Mouse (Mus musculus) forebrain, postnatal 0 days (tissue): ENCODE measurements at regions not wholly inside any gene's neighbourhood (a gene's known extent, or its start where the extent isn't known, plus 50 kb on each side); places are given as distances from the start of the nearest gene placed in this dataset.

Experiments
- ATAC-seq: fragments of 200-750 bp; cut with Nextera tagmentation; 2 replicates; pipeline ENCODE4 v1.8.0; 2017; ENCODE audit warnings: mild to moderate bottlenecking, moderate library complexity
- DNase-seq: peaks from one replicate; pipeline ENCODE4 v3.0.0-alpha.2; 2015
- H3K27ac ChIP-seq: fragments of 300-500 bp; sonication (generic); 2 replicates; pipeline ENCODE4 v1.5.1; 2014; ENCODE audit warnings: low read depth, mild to moderate bottlenecking, antibody characterized with exemption, low read length, moderate library complexity, mixed read lengths
- H3K27me3 ChIP-seq: fragments of 300-500 bp; sonication (generic); 2 replicates; pipeline ENCODE4 v1.6.1; 2014; ENCODE audit warnings: mild to moderate bottlenecking, low read length, mixed read lengths; ENCODE audit not compliant: insufficient read depth
- H3K36me3 ChIP-seq: fragments of 300-500 bp; sonication (generic); 2 replicates; pipeline ENCODE4 v1.6.1; 2014; ENCODE audit warnings: mild to moderate bottlenecking, moderate library complexity; ENCODE audit not compliant: insufficient read depth
- H3K4me1 ChIP-seq: fragments of 300-500 bp; sonication (generic); 2 replicates; pipeline ENCODE4 v1.6.1; 2014; ENCODE audit warnings: antibody characterized with exemption; ENCODE audit not compliant: insufficient read depth
- H3K4me2 ChIP-seq: fragments of 300-500 bp; sonication (generic); 2 replicates; pipeline ENCODE4 v1.6.1; 2014; ENCODE audit warnings: low read depth, mild to moderate bottlenecking, moderate library complexity
- H3K4me3 ChIP-seq: fragments of 300-500 bp; sonication (generic); 2 replicates; pipeline ENCODE4 v1.5.1; 2014; ENCODE audit warnings: low read depth, low read length, mixed read lengths
- H3K9ac ChIP-seq: fragments of 300-500 bp; sonication (generic); 2 replicates; pipeline ENCODE4 v1.6.1; 2014; ENCODE audit warnings: mild to moderate bottlenecking
- H3K9me3 ChIP-seq: fragments of 300-500 bp; sonication (generic); 2 replicates; pipeline ENCODE4 v1.6.1; 2016; ENCODE audit warnings: low read length
- CTCF ChIP-seq: sonication (generic); IDR thresholded peaks from 2 replicates; pipeline ENCODE4 v1.5.1; 2016; ENCODE audit warnings: antibody characterized with exemption, control low read depth, low read depth
- WGBS: fragments of 180-500 bp; shearing (Covaris S2); extraction: QIAGEN DNeasy Blood & Tissue Kit; methylation state at CpG from one replicate; pipeline ENCODE4 v1.1.7; 2014; 5-methylcytosine and 5-hydroxymethylcytosine counted together

GRCm38 (mm10) chr12:39697182-39697581, 340.6 kb downstream of the Arl4a start:
- Histone ChIP-seq H3K9me3 (no peaks in the 10 kb centered on the region), H3K27me3 (no peaks in the 10 kb centered on the region), H3K4me2 (no peak overlapping the region), H3K4me3 (no peak overlapping the region), H3K27ac (no peak overlapping the region), H3K9ac (no peak overlapping the region), H3K36me3 (no peaks in the 10 kb centered on the region), H3K4me1 (no peaks in the 10 kb centered on the region)
- ATAC-seq, result no peak
- WGBS, result 79% methylated on average over 3 of the region's 3 CpGs
- TF ChIP-seq CTCF, result no peak
- DNase-seq, result no peak

DNA sequence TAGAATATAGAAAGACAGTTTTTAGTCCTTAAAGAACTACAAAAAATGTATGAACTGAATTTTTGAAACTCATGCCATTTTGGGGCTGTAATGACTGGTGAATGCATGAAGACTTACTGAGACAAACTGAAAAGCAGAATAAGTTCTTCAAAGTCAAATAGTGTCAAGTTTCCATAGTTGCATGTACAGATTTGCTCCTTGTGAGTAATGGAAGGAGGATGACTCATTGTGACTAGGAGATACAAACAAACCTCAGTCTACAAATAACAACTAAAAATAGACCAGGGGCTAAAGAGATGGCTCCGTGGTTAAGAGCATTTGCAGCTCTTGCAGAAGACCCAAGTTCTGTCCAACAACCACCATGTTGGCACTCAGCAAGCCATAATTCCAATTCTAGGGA, 342.5 kb downstream of the Arl4a start:
- no peak overlapping the region for H3K4me3 ChIP-seq
- H3K27me3 ChIP-seq, result no peaks in the 10 kb centered on the region
- H3K36me3 ChIP-seq, result no peaks in the 10 kb centered on the region
- no peak for DNase-seq
- no peak for ATAC-seq
- no peak overlapping the region for H3K4me2 ChIP-seq
- H3K4me1 ChIP-seq, result no peaks in the 10 kb centered on the region
- TF ChIP-seq CTCF, result no peak
- H3K27ac ChIP-seq, result no peak overlapping the region
- H3K9ac ChIP-seq, result no peak overlapping the region
- H3K9me3 ChIP-seq, result no peaks in the 10 kb centered on the region
- 80% methylated on average over 1 of the region's 1 CpGs for WGBS

DNA sequence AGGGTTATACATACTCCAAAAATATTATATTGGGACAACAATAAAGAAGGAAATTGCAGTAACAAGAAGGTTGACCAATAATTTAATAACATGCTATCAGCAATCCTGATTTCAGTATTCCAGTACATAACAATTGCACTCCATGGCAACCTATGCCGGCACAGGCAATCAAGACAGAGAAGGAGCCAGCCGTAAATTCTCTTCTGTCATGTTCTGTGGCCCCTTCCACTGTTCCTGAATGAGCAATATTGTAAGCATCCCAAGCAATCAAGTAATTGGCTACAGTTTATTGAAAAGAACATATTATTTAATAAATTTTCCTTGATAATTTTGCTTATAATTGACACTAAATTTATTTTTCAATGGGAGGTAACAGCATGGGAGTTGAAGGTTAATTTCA, 345.8 kb downstream of the Arl4a start:
- no peak overlapping the region for H3K4me3 ChIP-seq
- WGBS, result 59% methylated on average over 2 of the region's 2 CpGs
- ATAC-seq, result no peak
- no peaks in the 10 kb centered on the region for H3K27me3 ChIP-seq
- H3K4me1 ChIP-seq, result no peaks in the 10 kb centered on the region
- H3K9ac ChIP-seq, result no peak overlapping the region
- DNase-seq, result no peak
- H3K36me3 ChIP-seq, result no peaks in the 10 kb centered on the region
- H3K9me3 ChIP-seq, result no peaks in the 10 kb centered on the region
- H3K27ac ChIP-seq, result no peak overlapping the region
- no peak for TF ChIP-seq CTCF
- H3K4me2 ChIP-seq, result no peak overlapping the region

- DNase-seq (peak; percentile 42), ATAC-seq (peak; percentile 86)
- no peak overlapping the region for H3K4me2 ChIP-seq
Observed at GRCm38 (mm10) chr12:39685399-39685798, 352.4 kb downstream of the Arl4a start.

DNA sequence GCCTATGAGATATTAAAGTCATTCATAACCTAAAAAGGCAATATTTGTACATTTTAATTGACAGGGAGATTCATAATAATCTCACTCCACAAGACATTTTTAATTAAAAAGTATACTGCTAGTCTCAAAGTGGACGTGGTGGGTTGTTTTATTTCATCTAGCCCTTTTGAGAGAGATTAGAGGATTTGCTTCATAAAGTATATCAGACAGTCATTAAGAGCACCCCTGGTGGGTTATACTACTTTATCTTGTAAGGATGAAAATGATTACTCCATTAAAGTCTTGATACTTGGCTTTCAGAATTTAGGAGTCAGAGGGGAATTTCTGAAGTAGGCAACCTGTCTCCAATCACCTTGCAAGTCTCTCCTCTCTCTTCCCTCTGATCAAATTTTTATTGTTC, 355.7 kb downstream of the Arl4a start:
- H3K4me1 ChIP-seq, result no peaks in the 10 kb centered on the region
- H3K27ac ChIP-seq, result no peak overlapping the region
- WGBS, result 67% methylated on average over 1 of the region's 1 CpGs
- no peak for TF ChIP-seq CTCF
- no peak overlapping the region for H3K4me3 ChIP-seq
- no peak overlapping the region for H3K9ac ChIP-seq
- H3K9me3 ChIP-seq, result no peaks in the 10 kb centered on the region
- H3K27me3 ChIP-seq, result no peaks in the 10 kb centered on the region
- H3K36me3 ChIP-seq, result no peaks in the 10 kb centered on the region
- DNase-seq (no peak), ATAC-seq (no peak)
- no peak overlapping the region for H3K4me2 ChIP-seq

More at GRCm38 (mm10) chr12:39685399-39685798, 352.4 kb downstream of the Arl4a start:
- no peaks in the 10 kb centered on the region for H3K9me3 ChIP-seq
- H3K27me3 ChIP-seq, result no peaks in the 10 kb centered on the region
- no peaks in the 10 kb centered on the region for H3K36me3 ChIP-seq
- H3K9ac ChIP-seq, result no peak overlapping the region
- H3K4me1 ChIP-seq, result no peaks in the 10 kb centered on the region
- no peak overlapping the region for H3K27ac ChIP-seq
- H3K4me3 ChIP-seq, result no peak overlapping the region
- no peak for TF ChIP-seq CTCF

DNA sequence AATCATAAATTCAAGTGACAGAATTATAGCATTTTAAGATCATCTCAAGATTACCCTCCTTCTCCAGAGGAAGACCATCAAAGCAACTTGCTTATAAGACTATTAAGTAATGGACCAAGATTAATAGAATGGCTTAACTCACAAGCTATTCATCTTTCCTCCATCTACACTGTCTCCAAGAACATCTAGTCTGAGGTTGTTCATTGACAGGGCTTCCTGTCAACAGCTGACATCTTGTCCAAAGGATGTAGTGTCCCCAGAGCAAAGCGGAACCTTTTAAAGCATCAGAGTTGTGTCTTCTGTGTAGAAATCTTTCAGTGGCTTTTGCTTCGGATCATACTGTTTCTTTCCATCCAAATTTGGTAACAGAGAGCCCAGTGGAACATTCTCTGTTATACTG, 362.2 kb downstream of the Arl4a start:
- Histone ChIP-seq H3K9me3 (no peaks in the 10 kb centered on the region), H3K9ac (no peak overlapping the region), H3K27me3 (no peaks in the 10 kb centered on the region), H3K4me1 (no peaks in the 10 kb centered on the region), H3K36me3 (no peaks in the 10 kb centered on the region), H3K4me3 (no peak overlapping the region), H3K27ac (no peak overlapping the region), H3K4me2 (no peak overlapping the region)
- DNase-seq (no peak), ATAC-seq (no peak)
- 89% methylated on average over 2 of the region's 2 CpGs for WGBS
- no peak for TF ChIP-seq CTCF

- no peaks in the 10 kb centered on the region for H3K27me3 ChIP-seq
- no peak for TF ChIP-seq CTCF
- DNase-seq (no peak), ATAC-seq (no peak)
- no peaks in the 10 kb centered on the region for H3K9me3 ChIP-seq
- no peak overlapping the region for H3K27ac ChIP-seq
- no peak overlapping the region for H3K4me3 ChIP-seq
- no peak overlapping the region for H3K4me2 ChIP-seq
- no peaks in the 10 kb centered on the region for H3K4me1 ChIP-seq
- H3K9ac ChIP-seq, result no peak overlapping the region
- no peaks in the 10 kb centered on the region for H3K36me3 ChIP-seq
- 27% methylated on average over 2 of the region's 2 CpGs for WGBS
Observed at GRCm38 (mm10) chr12:39667701-39668100, 370.1 kb downstream of the Arl4a start.

GRCm38 (mm10) chr12:39665448-39665847, 372.4 kb downstream of the Arl4a start:
- Histone ChIP-seq H3K9ac (no peak overlapping the region), H3K36me3 (no peaks in the 10 kb centered on the region), H3K9me3 (no peaks in the 10 kb centered on the region), H3K4me2 (no peak overlapping the region), H3K4me3 (no peak overlapping the region), H3K27ac (no peak overlapping the region), H3K4me1 (no peaks in the 10 kb centered on the region), H3K27me3 (no peaks in the 10 kb centered on the region)
- 20% methylated on average over 4 of the region's 4 CpGs for WGBS
- ATAC-seq (peak; percentile 80), DNase-seq (peak; percentile 75)
- TF ChIP-seq CTCF, result peak; percentile 83
